Mouse (Mus musculus) forebrain, embryonic 10.5 days (tissue): Measurements from ENCODE around the gene Bex4. TPM values are rescaled to one million over a fixed set of nuclear protein-coding genes. Genes with fewer than 3 reads are reported as not detected.
"Not testable (repeated sequence)": the region's sequence is repeated elsewhere in the genome, so short reads cannot be mapped to it uniquely, and the experiment has no call there.

ENCODE experiments used
- DNase-seq: peaks from one replicate; pipeline ENCODE4 v3.0.0-alpha.2; 2017; ENCODE audit warnings: low spot score; ENCODE audit errors: extremely low spot score
- H3K27ac ChIP-seq: fragments of 300-500 bp; sonication (generic); 2 replicates; pipeline ENCODE4 v1.5.1; 2016; ENCODE audit warnings: mild to moderate bottlenecking
- H3K27me3 ChIP-seq: fragments of 300-500 bp; sonication (generic); 2 replicates; pipeline ENCODE4 v1.6.1; 2016; ENCODE audit warnings: mild to moderate bottlenecking; ENCODE audit not compliant: poor library complexity, severe bottlenecking
- H3K36me3 ChIP-seq: fragments of 300-500 bp; sonication (generic); replicated peaks from 2 replicates; pipeline ENCODE4 v1.6.1; 2016; ENCODE audit warnings: mild to moderate bottlenecking, moderate library complexity
- H3K4me1 ChIP-seq: fragments of 300-500 bp; sonication (generic); 2 replicates; pipeline ENCODE4 v1.6.1; 2016
- H3K4me3 ChIP-seq: fragments of 300-500 bp; sonication (generic); 2 replicates; pipeline ENCODE4 v1.5.1; 2016; ENCODE audit warnings: mild to moderate bottlenecking, moderate library complexity
- H3K9me3 ChIP-seq: fragments of 300-500 bp; sonication (generic); 2 replicates; pipeline ENCODE4 v1.6.1; 2016; ENCODE audit warnings: mild to moderate bottlenecking, moderate library complexity
- WGBS: fragments of 180-500 bp; shearing (Covaris S2); methylation state at CpG from one replicate; pipeline ENCODE4 v1.1.7; 2016; 5-methylcytosine and 5-hydroxymethylcytosine counted together
- polyA plus RNA-seq: library from polyadenylated mRNA; unstranded; fragments of >200 nt; fragmentation: Nextera tagmentation; extraction: Ambion mirVana; gene quantifications from 2 replicates; pipeline ENCODE4 v1.2.1, GENCODE M21; 2016

The Bex4 gene
- 125 and 128 TPM in 2 replicates for polyA plus RNA-seq

- 36% methylated on average over 19 of the region's 64 CpGs for WGBS
- DNase-seq, H3K4me1 ChIP-seq, H3K27me3 ChIP-seq, H3K36me3 ChIP-seq, H3K9me3 ChIP-seq: not testable (repeated sequence)
- Histone ChIP-seq H3K27ac (peak within 1 kb of the TSS; percentile 77), H3K4me3 (peak within 1 kb of the TSS; percentile 55)
Measured at GRCm38 (mm10) chrX:136138827-136139639, at the start of gene Bex4. TSS of gene Bex4 (plus strand) at chrX:136138996.

DNA sequence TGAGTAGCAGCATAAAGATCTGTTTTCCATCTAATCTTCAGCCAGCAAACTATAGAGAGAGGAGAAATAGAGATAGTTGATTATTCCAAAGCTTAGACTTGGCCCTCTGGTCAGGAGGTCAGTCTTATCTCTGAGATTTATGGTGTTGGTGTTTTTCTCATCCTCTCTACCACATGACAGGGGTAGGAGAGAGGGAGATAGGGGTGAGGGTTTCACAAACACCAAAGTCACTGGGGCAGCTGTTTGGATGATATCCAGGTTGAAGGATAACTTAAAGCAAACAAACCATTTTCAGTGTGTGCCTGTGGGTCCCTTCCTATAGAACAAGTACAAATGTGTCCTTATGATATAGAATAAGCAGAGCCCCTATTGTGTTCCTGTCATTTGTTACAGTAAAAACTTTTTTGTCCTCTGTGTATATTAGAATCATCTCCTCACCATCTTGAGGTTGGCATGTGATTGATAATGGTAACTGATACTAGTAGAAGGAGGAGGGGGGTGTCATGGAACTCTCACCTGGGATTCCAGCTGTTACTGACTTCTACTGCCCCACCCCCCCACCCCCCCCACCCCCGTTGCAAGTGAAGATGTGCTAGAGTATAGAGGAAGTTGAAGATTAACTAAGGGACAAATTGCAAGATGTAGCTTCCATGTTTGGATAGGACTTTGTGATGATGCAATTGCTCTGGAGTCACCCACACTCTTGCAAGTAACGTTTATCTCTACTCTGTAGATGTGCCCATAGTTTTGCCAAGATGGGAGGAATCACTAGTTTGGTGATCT, 46.1 kb upstream of the Bex4 start:
- WGBS: 53% methylated on average over 2 of the region's 2 CpGs

DNA sequence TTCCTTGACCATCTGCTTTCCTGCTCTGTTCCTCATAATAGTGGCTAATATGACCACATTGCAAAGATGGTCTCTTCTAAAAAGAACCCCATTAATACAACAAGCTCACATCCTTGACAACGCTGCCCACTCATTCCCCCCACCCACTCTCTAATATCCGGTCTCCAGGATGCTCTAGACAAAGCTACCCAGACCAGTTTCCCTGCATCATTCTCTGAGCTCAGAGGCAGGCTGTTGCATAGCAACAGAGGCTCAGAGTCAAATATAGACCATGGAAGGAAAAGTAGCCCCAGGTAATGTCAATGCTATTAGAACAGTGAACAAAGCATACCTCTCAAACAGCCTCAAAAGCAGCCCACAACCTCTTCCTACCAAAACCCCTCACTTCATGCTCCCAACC, 44.4 kb upstream of the Bex4 start:
- WGBS: 69% methylated on average over 2 of the region's 2 CpGs
- H3K36me3 ChIP-seq: no peaks in the 10 kb centered on the region
- peaks cover 43% of the 10 kb centered on the region for H3K27me3 ChIP-seq
- no peak for DNase-seq
- no peaks in the 10 kb centered on the region for H3K9me3 ChIP-seq
- H3K4me3 ChIP-seq: no peak overlapping the region
- H3K27ac ChIP-seq: no peak overlapping the region
- no peaks in the 10 kb centered on the region for H3K4me1 ChIP-seq

More for the DNA sequence above, 46.1 kb upstream of the Bex4 start:
- Histone ChIP-seq H3K4me1 (no peaks in the 10 kb centered on the region), H3K4me3 (no peak overlapping the region), H3K27me3 (peaks cover 36% of the 10 kb centered on the region), H3K27ac (no peak overlapping the region), H3K9me3 (no peaks in the 10 kb centered on the region), H3K36me3 (no peaks in the 10 kb centered on the region)
- DNase-seq: no peak

- Histone ChIP-seq H3K36me3 (no peaks in the 10 kb centered on the region), H3K4me1 (peaks cover 5% of the 10 kb centered on the region; the same call in 1 of the 2 replicates), H3K4me3 (no peak overlapping the region), H3K27ac (no peak overlapping the region), H3K27me3 (peaks cover 19% of the 10 kb centered on the region; the same call in 1 of the 2 replicates), H3K9me3 (no peaks in the 10 kb centered on the region)
- WGBS: 80% methylated on average over 4 of the region's 4 CpGs
- DNase-seq: no peak
Measured at GRCm38 (mm10) chrX:136104046-136104723, 34.6 kb upstream of the Bex4 start.

DNA sequence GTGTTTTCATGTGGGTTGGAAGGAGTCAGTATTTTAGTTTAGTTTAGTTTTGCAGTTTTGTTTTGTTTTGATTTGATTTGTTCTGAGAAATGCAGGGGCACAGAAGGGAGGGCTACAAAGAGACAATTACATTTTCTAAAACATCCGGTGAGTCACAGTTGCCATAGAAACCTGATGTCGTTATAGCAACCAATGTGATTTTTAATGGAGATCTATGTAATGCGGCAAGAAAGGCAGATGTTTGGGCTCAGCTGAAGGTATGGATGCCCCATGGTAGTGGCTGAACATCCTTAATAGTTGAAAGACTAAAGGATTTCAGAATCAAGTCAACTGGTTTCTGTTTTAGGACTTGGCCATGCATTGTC, 34.1 kb upstream of the Bex4 start:
- Histone ChIP-seq H3K27me3 (peaks cover 20% of the 10 kb centered on the region; the same call in 1 of the 2 replicates), H3K36me3 (no peaks in the 10 kb centered on the region), H3K27ac (no peak overlapping the region), H3K9me3 (no peaks in the 10 kb centered on the region), H3K4me3 (no peak overlapping the region), H3K4me1 (peaks cover 5% of the 10 kb centered on the region; the same call in 1 of the 2 replicates)
- DNase-seq: no peak
- 70% methylated on average over 3 of the region's 3 CpGs for WGBS

GRCm38 (mm10) chrX:136107942-136108341, 30.9 kb upstream of the Bex4 start:
- H3K9me3 ChIP-seq: no peaks in the 10 kb centered on the region
- no peaks in the 10 kb centered on the region for H3K36me3 ChIP-seq
- no peak overlapping the region for H3K4me3 ChIP-seq
- H3K27ac ChIP-seq: no peak overlapping the region
- DNase-seq: no peak
- WGBS: 47% methylated on average over 6 of the region's 6 CpGs
- H3K4me1 ChIP-seq: peaks cover 5% of the 10 kb centered on the region; the same call in 1 of the 2 replicates
- peaks cover 34% of the 10 kb centered on the region for H3K27me3 ChIP-seq

DNA sequence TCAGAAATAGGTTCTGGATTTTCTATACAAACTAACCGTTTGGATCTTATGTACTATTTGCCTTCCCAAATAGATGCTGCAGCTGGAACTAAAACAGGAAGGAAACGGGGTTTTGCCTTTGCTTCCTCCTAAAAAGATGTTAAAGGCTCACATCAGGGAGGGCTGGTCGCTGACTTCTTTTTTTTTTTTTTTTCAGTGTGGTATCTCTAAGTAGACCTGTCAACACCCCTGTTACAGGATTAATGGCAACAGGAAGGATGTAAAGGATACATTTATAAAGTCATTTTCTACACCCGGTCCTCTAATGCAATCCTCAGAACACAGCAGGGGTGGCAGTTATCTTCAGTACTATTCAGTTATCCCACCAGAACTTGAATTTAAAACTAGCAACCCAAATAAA, 23.8 kb upstream of the Bex4 start:
- Histone ChIP-seq H3K4me3 (peak overlapping the region; percentile 53; the same call in 1 of the 2 replicates), H3K9me3 (no peaks in the 10 kb centered on the region), H3K36me3 (no peaks in the 10 kb centered on the region), H3K4me1 (no peaks in the 10 kb centered on the region), H3K27ac (no peak overlapping the region), H3K27me3 (peaks cover 46% of the 10 kb centered on the region)
- WGBS: 45% methylated on average over 4 of the region's 4 CpGs
- DNase-seq: no peak

DNA sequence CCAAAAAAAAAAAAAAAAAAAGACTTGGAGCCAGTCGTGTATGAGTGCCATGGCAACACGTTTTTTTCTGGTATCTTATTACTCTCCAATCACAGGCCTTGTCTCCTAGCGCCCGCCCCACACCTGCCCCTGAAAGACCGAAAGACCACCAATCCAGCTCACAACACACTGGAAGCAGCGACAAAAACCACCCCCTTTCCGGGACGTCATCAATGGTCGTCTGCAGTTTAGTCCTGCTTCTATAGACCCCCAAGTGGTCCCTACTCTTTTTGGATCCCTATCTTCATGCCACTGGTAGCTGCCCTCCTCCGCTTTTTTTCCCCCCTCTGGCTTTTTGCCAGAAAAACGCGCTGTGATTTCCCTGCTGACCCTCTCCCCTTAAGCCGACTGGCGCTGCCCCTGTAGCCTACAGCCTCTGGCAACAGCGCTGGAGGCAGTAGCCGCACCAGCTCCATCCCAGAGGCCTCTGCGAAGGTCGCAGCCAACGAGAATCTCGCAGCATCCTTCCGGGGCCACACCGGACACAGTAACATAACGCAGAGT, 23.3 kb upstream of the Bex4 start:
- H3K27me3 ChIP-seq: peaks cover 46% of the 10 kb centered on the region
- peak; percentile 75 for DNase-seq

DNA sequence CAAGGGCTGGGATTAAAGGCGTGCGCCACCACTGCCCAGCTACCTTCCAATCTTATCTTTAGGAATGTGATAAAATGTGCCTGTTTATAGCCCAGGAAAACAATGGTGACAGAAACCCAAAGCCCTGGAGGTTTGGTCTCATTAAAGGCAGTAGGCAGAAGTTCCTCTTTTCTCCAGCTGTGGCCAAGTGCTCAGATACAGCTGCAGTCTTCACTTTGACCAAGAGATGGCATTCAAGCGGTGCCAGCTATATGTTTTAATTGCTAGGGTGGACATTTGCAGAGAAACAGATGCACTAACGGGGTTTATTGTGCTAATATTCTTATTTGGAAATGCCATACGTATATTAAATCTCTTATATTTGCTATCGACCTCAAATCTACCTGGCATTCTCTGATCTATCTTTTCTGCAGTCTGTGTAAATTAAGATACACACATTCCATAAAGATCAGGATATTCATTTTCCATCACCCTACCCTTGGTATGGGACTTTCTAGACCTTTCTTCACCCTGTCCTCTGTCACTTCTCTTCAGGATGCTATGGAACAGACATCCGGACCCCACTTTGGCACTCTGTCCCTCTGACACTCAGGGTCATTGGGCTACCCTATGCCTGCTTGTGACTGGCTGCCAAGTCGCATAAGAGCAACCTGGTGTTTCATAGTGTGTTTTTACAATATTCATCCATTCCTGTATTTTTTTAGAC, 11.6 kb upstream of the Bex4 start:
- no peak overlapping the region for H3K4me3 ChIP-seq
- H3K4me1 ChIP-seq: no peaks in the 10 kb centered on the region
- H3K27me3 ChIP-seq: 0 out of 2 replicates have a peak, but pooled peaks cover 3% of the 10 kb centered on the region
- no peak overlapping the region for H3K27ac ChIP-seq
- WGBS: 64% methylated on average over 8 of the region's 8 CpGs
- no peaks in the 10 kb centered on the region for H3K36me3 ChIP-seq
- H3K9me3 ChIP-seq: no peaks in the 10 kb centered on the region
- no peak for DNase-seq

More for the DNA sequence above, 23.3 kb upstream of the Bex4 start:
- Histone ChIP-seq H3K9me3 (no peaks in the 10 kb centered on the region), H3K36me3 (no peaks in the 10 kb centered on the region), H3K4me3 (peak overlapping the region; percentile 53), H3K27ac (peak overlapping the region; percentile 84), H3K4me1 (no peaks in the 10 kb centered on the region)
- WGBS: 23% methylated on average over 23 of the region's 23 CpGs

DNA sequence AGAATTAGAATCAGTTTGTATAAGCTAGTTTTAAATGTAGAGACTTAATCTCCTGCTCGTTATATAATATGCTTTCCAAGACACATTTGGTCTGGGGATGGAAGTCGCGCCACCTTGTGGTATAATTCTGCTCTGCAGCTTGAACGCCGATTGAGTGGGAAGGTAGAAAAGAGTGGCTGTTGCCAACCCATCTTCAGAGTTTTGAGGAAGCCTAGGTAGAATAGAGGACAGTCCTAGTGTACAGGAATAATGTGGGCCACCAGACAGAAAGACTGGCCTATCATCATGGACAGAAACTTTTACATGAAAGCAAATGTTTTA, 11.1 kb upstream of the Bex4 start:
- H3K4me3 ChIP-seq: no peak overlapping the region
- no peaks in the 10 kb centered on the region for H3K36me3 ChIP-seq
- no peaks in the 10 kb centered on the region for H3K4me1 ChIP-seq
- peak; percentile 40 for DNase-seq
- no peak overlapping the region for H3K27ac ChIP-seq
- WGBS: 12% methylated on average over 5 of the region's 5 CpGs
- H3K9me3 ChIP-seq: no peaks in the 10 kb centered on the region
- 0 out of 2 replicates have a peak, but pooled peaks cover 3% of the 10 kb centered on the region for H3K27me3 ChIP-seq

DNA sequence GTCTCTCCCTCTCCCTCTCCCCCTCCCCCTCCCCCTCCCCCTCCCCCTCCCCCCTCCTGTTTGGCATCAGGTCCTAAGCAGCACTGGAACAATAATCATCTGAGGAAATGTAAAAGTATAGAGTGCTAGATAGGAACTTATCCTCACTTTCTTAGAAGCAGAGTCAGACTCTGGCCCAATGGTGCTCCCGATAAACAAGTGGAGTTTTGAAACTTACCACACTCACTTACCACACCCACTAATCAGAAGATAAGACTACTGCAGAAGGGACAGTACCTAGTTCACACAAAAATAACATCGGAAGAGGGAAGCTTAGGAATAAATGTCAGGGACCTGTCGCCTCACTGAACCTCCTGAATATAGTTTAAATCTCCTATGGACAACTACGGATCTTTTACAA, 3.2 kb upstream of the Bex4 start:
- Histone ChIP-seq H3K9me3 (no peaks in the 10 kb centered on the region), H3K4me3 (no peak overlapping the region), H3K36me3 (no peaks in the 10 kb centered on the region), H3K4me1 (peaks cover 3% of the 10 kb centered on the region; the same call in 1 of the 2 replicates), H3K27me3 (0 out of 2 replicates have a peak, but pooled peaks cover 11% of the 10 kb centered on the region), H3K27ac (no peak overlapping the region)
- 84% methylated on average over 4 of the region's 4 CpGs for WGBS
- DNase-seq: no peak

GRCm38 (mm10) chrX:136139640-136140004, 826 bp downstream of the Bex4 start:
- DNase-seq, H3K36me3 ChIP-seq, H3K9me3 ChIP-seq, H3K4me1 ChIP-seq, H3K27me3 ChIP-seq: not testable (repeated sequence)
- peak overlapping the region; percentile 77; the same call in 1 of the 2 replicates for H3K27ac ChIP-seq
- H3K4me3 ChIP-seq: peak overlapping the region; percentile 55
- 12% methylated on average over 5 of the region's 5 CpGs for WGBS
